Mouse (Mus musculus): ENCODE data around the gene Peli1.

Peli1 gene

GRCm38 (mm10) chr11:21091067-21091427 lies at the start of gene Peli1:
Gene Peli1, plus strand, starts transcription at chr11:21091291.
- CTCF ChIA-PET, result no interaction called here
- POLR2A ChIA-PET, result interaction anchor here (0.9 to 1.5 kb wide), 22 partner anchors 9 to 614 kb away, joined by 3 to 9 read pairs (median 3); partner anchors contain the start of gene Vps54 (in 2 of the 4)

- CTCF ChIA-PET, result no interaction called here
- POLR2A ChIA-PET, result interaction anchor here in 1 of 4 experiments (1.2 kb wide), 1 partner anchor 9 kb away, joined by 4 read pairs; no protein-coding TSS in a partner anchor
These were observed 48.5 kb upstream of the Peli1 start for GRCm38 (mm10) chr11:21042590-21042989.

- POLR2A ChIA-PET, result interaction anchor here in 1 of 4 experiments (1.0 kb wide), 1 partner anchor 8 kb away, joined by 3 read pairs; no protein-coding TSS in a partner anchor
- CTCF ChIA-PET, result no interaction called here
These were observed 44.9 kb upstream of the Peli1 start for GRCm38 (mm10) chr11:21046188-21046587.

GRCm38 (mm10) chr11:21047921-21048320 lies 43.2 kb upstream of the Peli1 start:
- ChIA-PET CTCF (no interaction called here), POLR2A (interaction anchor here in 1 of 4 experiments (0.6 kb wide), 1 partner anchor 384 kb away, joined by 3 read pairs; no protein-coding TSS in a partner anchor)

GRCm38 (mm10) chr11:21051716-21052115 lies 39.4 kb upstream of the Peli1 start:
- ChIA-PET CTCF (no interaction called here), POLR2A (no interaction called here)

GRCm38 (mm10) chr11:21054587-21054986 lies 36.5 kb upstream of the Peli1 start:
- POLR2A ChIA-PET, result no interaction called here
- CTCF ChIA-PET, result no interaction called here

- ChIA-PET POLR2A (interaction anchor here in 2 of 4 experiments (0.5 to 1.2 kb wide), 3 partner anchors 16 to 260 kb away, joined by 3 to 6 read pairs (median 3); no protein-coding TSS in a partner anchor), CTCF (no interaction called here)
These were observed 34.8 kb upstream of the Peli1 start for GRCm38 (mm10) chr11:21056109-21056850.

GRCm38 (mm10) chr11:21057511-21058414 lies 33.3 kb upstream of the Peli1 start:
- ChIA-PET POLR2A (interaction anchor here in 1 of 4 experiments (0.6 to 1.1 kb wide), 2 partner anchors 24 to 231 kb away, joined by 5 read pairs; no protein-coding TSS in a partner anchor), CTCF (no interaction called here)

GRCm38 (mm10) chr11:21058415-21058781 lies 32.7 kb upstream of the Peli1 start:
- ChIA-PET CTCF (no interaction called here), POLR2A (interaction anchor here in 1 of 4 experiments (0.6 to 1.1 kb wide), 2 partner anchors 24 to 232 kb away, joined by 5 read pairs; no protein-coding TSS in a partner anchor)

- POLR2A ChIA-PET, result interaction anchor here in 2 of 4 experiments (0.5 to 1.3 kb wide), 3 partner anchors 11 to 367 kb away, joined by 3 to 4 read pairs (median 3); no protein-coding TSS in a partner anchor
These were observed 30.6 kb upstream of the Peli1 start for GRCm38 (mm10) chr11:21060386-21061074.

GRCm38 (mm10) chr11:21061075-21061403 lies 30.1 kb upstream of the Peli1 start:
- POLR2A ChIA-PET, result interaction anchor here in 1 of 4 experiments (0.5 to 1.3 kb wide), 3 partner anchors 11 to 366 kb away, joined by 3 read pairs; no protein-coding TSS in a partner anchor
- CTCF ChIA-PET, result no interaction called here

More at GRCm38 (mm10) chr11:21060386-21061074, 30.6 kb upstream of the Peli1 start:
- CTCF ChIA-PET, result interaction anchor here in 1 of 4 experiments (1.0 kb wide), 1 partner anchor 320 kb away, joined by 3 read pairs; no protein-coding TSS in a partner anchor

GRCm38 (mm10) chr11:21061431-21061830 lies 29.7 kb upstream of the Peli1 start:
- CTCF ChIA-PET, result no interaction called here
- POLR2A ChIA-PET, result interaction anchor here in 1 of 4 experiments (0.5 to 1.3 kb wide), 2 partner anchors 12 to 131 kb away, joined by 3 read pairs; no protein-coding TSS in a partner anchor

- ChIA-PET CTCF (no interaction called here), POLR2A (no interaction called here)
These were observed 29.0 kb upstream of the Peli1 start for GRCm38 (mm10) chr11:21062071-21062470.

- POLR2A ChIA-PET, result no interaction called here
- CTCF ChIA-PET, result no interaction called here
These were observed 27.8 kb upstream of the Peli1 start for GRCm38 (mm10) chr11:21063271-21063670.

GRCm38 (mm10) chr11:21079400-21079799 lies 11.7 kb upstream of the Peli1 start:
- POLR2A ChIA-PET, result interaction anchor here in 2 of 4 experiments (0.7 to 0.8 kb wide), 2 partner anchors 12 to 457 kb away, joined by 4 read pairs; no protein-coding TSS in a partner anchor
- CTCF ChIA-PET, result no interaction called here

- ChIA-PET POLR2A (interaction anchor here in 1 of 4 experiments (0.8 kb wide), 1 partner anchor 12 kb away, joined by 4 read pairs; no protein-coding TSS in a partner anchor), CTCF (no interaction called here)
These were observed 11.2 kb upstream of the Peli1 start for GRCm38 (mm10) chr11:21079851-21080362.

- ChIA-PET POLR2A (interaction anchor here in 1 of 4 experiments (1.0 kb wide), 1 partner anchor 10 kb away, joined by 3 read pairs; the partner anchor contains the start of gene Peli1), CTCF (interaction anchor here in 1 of 4 experiments (0.6 kb wide), 1 partner anchor 1125 kb away, joined by 3 read pairs; no protein-coding TSS in a partner anchor)
These were observed 9.9 kb upstream of the Peli1 start for GRCm38 (mm10) chr11:21081169-21081568.

GRCm38 (mm10) chr11:21082711-21083110 lies 8.4 kb upstream of the Peli1 start:
- POLR2A ChIA-PET, result interaction anchor here in 2 of 4 experiments (0.6 to 1.7 kb wide), 3 partner anchors 9 to 1159 kb away, joined by 4 to 5 read pairs (median 5); partner anchors contain the start of gene Peli1 (in 1 of the 2)
- CTCF ChIA-PET, result no interaction called here

GRCm38 (mm10) chr11:21088356-21088755 lies 2.7 kb upstream of the Peli1 start:
- CTCF ChIA-PET, result no interaction called here
- POLR2A ChIA-PET, result no interaction called here
